Comparison of ENCODE assay signal across 11 mouse cellular contexts in the genomic region with DNA sequence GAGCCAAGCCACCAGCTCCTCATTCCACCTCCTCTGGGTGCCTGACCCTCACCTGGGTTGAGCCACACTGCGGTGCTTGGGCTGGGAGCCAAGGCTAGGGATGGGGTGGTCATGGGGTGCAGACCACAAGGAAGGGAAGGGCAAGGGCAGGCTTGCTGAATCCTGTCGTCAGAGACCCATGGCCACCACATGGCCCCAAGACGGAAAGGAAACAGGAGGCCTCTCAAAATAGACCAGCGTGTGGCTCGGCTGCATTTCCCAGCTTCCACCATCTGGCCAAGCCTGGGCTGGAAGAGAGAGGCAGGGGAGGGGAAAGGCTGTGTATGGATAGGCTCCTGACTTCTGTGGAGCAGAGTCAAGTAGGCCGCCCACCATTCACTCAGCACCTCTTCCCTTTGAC. TPM values are rescaled to one million over a fixed set of nuclear protein-coding genes. Genes with fewer than 3 reads are reported as not detected.
A peak's percentile ranks its signal among the peaks of the same experiment; 100 is the strongest.
DNase-seq lines count a peak whose midpoint lies in the region; TF ChIP-seq lines count a peak whose summit lies in the region.
"Had no signal": no experiment of that assay in that cellular context is flagged by ENCODE, and none has a peak within 500 bp of the region (broad histone marks: within the 10 kb centered on the region; RNA-seq: fewer than 3 reads in every experiment).

No protein-coding gene starts in this region.

- no peaks in the 10 kb centered on the region for H3K36me3 ChIP-seq in kidney, adult 2 months (ENCODE audit: control insufficient read depth, insufficient read depth, low read length)

- H3K4me3 ChIP-seq in kidney, adult 2 months (ENCODE audit: insufficient read depth, low read depth, low read length), result no peak overlapping the region

- DNase-seq in kidney, adult 2 months, result peak; percentile 10
- DNase-seq in kidney, adult 9 months, result no peak
- DNase-seq in right cerebral cortex, postnatal 10 days (ENCODE audit: low spot score in 2 of 2), result peak; percentile 75 to 77
- DNase-seq in right cerebral cortex, postnatal 36 days (ENCODE audit: low spot score in 2 of 2), result no peak
- peak; percentile 42 to 51 for DNase-seq in heart, postnatal 10 days
- no peak for DNase-seq in urinary bladder, postnatal 25 days (ENCODE audit: low spot score)
- DNase-seq in ovary, postnatal 36 days (ENCODE audit: low spot score), result no peak
- DNase-seq: thymus, postnatal 36 days had no signal

- TF ChIP-seq CTCF in kidney, adult 2 months (conservative IDR thresholded peaks at IDR 0.05; ENCODE audit: insufficient read depth, insufficient read length, low read depth, low read length), result no peak

- H3K4me1 ChIP-seq in kidney, adult 2 months (ENCODE audit: control insufficient read depth, insufficient read depth, low read length), result no peaks in the 10 kb centered on the region

- no peak overlapping the region for H3K27ac ChIP-seq in kidney, adult 2 months (ENCODE audit: insufficient read depth, low read depth, low read length)

- TF ChIP-seq POLR2A in kidney, adult 2 months (IDR thresholded peaks at IDR 0.05; ENCODE audit: low read depth, low read length), result no peak

- intact Hi-C loops in heart, postnatal 10 days (cut with DNase I), result no loop called here

- H3K27me3 ChIP-seq in kidney, adult 2 months (replicated peaks; ENCODE audit: control insufficient read depth, insufficient read depth, low read length), result no peaks in the 10 kb centered on the region

- WGBS in kidney, adult 2 months, result 54% methylated on average over 6 of the region's 6 CpGs

RNA-seq across cellular contexts. Expression of a gene that starts 34.5 kb away (rescaled TPM):
- 0.16 and 0.17 TPM in 2 replicates for polyA plus RNA-seq in kidney, adult 2 months (2012; rRNA removed)
- total RNA-seq in heart, postnatal 10 days (2021), result under 1 TPM in 1 of 2 experiments, not detected in 1; 0.24 TPM
- total RNA-seq: MEL had no signal
- polyA plus RNA-seq: embryonic facial prominence, embryonic 11.5 days; limb, embryonic 11.5 days had no signal

RNA-seq across cellular contexts. Expression of a gene that starts 53.6 kb away (rescaled TPM):
- polyA plus RNA-seq in kidney, adult 2 months (2012; rRNA removed), result 12.2 and 14.9 TPM in 2 replicates
- total RNA-seq in heart, postnatal 10 days (2021), result 10 to 100 TPM; 25.3 to 29.4 TPM
- total RNA-seq: MEL had no signal

RNA-seq across cellular contexts. Expression of a gene that starts 53.7 kb away (rescaled TPM):
- polyA plus RNA-seq in kidney, adult 2 months (2012; rRNA removed), result 14.8 and 16.3 TPM in 2 replicates
- 1 to 10 TPM; 5.4 to 7.6 TPM for total RNA-seq in heart, postnatal 10 days (2021)

Comparison
In these comparisons a context has a peak if more than half of its experiments do, and no peak if none do; other contexts are left out.
1. DNase-seq: peak in kidney, adult 2 months (single experiment), right cerebral cortex, postnatal 10 days (2 of 2) and heart, postnatal 10 days (2 of 2); none in kidney, adult 9 months (single experiment), right cerebral cortex, postnatal 36 days (0 of 2), urinary bladder, postnatal 25 days (single experiment) and ovary, postnatal 36 days (single experiment).